Mouse (Mus musculus): ENCODE data around the gene Nox4. TPM values are rescaled to one million over a fixed set of nuclear protein-coding genes. Genes with fewer than 3 reads are reported as not detected.
A peak's percentile ranks its signal among the peaks of the same experiment; 100 is the strongest.

Nox4 gene
- 1.7 and 1.9 TPM in 2 replicates for polyA plus RNA-seq (2015; fragmentation: Nextera tagmentation; extraction: Ambion mirVana)

GRCm38 (mm10) chr7:87245856-87246579 lies at the start of gene Nox4:
Gene Nox4, plus strand, starts transcription at chr7:87246096.
- 12% methylated on average over 18 of the region's 18 CpGs for WGBS
- peak within 1 kb of the TSS; percentile 86 for H3K4me2 ChIP-seq
- peak within 1 kb of the TSS; percentile 58 for H3K27ac ChIP-seq (replicated peaks)
- ATAC-seq (ENCODE audit: low FRiP score), result peak; percentile 54; the same call in 1 of the 2 replicates
- H3K36me3 ChIP-seq, result no peaks in the 10 kb centered on the region
- H3K9ac ChIP-seq (replicated peaks), result peak within 1 kb of the TSS; percentile 70
- H3K4me1 ChIP-seq, result peaks cover 10% of the 10 kb centered on the region
- no peaks in the 10 kb centered on the region for H3K9me3 ChIP-seq (replicated peaks)
- H3K4me3 ChIP-seq (replicated peaks), result peak within 1 kb of the TSS; percentile 67
- no peaks in the 10 kb centered on the region for H3K27me3 ChIP-seq (replicated peaks)

GRCm38 (mm10) chr7:87204751-87205150 lies 41.1 kb upstream of the Nox4 start:
- H3K4me2 ChIP-seq, result no peak overlapping the region
- H3K27ac ChIP-seq (replicated peaks), result no peak overlapping the region
- H3K27me3 ChIP-seq (replicated peaks), result no peaks in the 10 kb centered on the region
- no peaks in the 10 kb centered on the region for H3K4me1 ChIP-seq
- no peak overlapping the region for H3K4me3 ChIP-seq (replicated peaks)
- H3K9me3 ChIP-seq (replicated peaks), result no peaks in the 10 kb centered on the region
- no peak overlapping the region for H3K9ac ChIP-seq (replicated peaks)
- ATAC-seq (ENCODE audit: low FRiP score), result no peak
- H3K36me3 ChIP-seq, result no peaks in the 10 kb centered on the region

- H3K27me3 ChIP-seq (replicated peaks), result no peaks in the 10 kb centered on the region
- no peaks in the 10 kb centered on the region for H3K36me3 ChIP-seq
- H3K9ac ChIP-seq (replicated peaks), result no peak overlapping the region
- H3K4me2 ChIP-seq, result no peak overlapping the region
- H3K27ac ChIP-seq (replicated peaks), result no peak overlapping the region
- no peak overlapping the region for H3K4me3 ChIP-seq (replicated peaks)
- no peak for ATAC-seq (ENCODE audit: low FRiP score)
- no peaks in the 10 kb centered on the region for H3K9me3 ChIP-seq (replicated peaks)
- H3K4me1 ChIP-seq, result no peaks in the 10 kb centered on the region
Measured at GRCm38 (mm10) chr7:87221712-87222111, 24.2 kb upstream of the Nox4 start.

- Histone ChIP-seq H3K27me3 (replicated peaks) (no peaks in the 10 kb centered on the region), H3K4me1 (no peaks in the 10 kb centered on the region), H3K27ac (replicated peaks) (no peak overlapping the region), H3K4me2 (no peak overlapping the region), H3K9ac (replicated peaks) (no peak overlapping the region), H3K4me3 (replicated peaks) (no peak overlapping the region), H3K9me3 (replicated peaks) (no peaks in the 10 kb centered on the region), H3K36me3 (no peaks in the 10 kb centered on the region)
- ATAC-seq (ENCODE audit: low FRiP score), result no peak
- WGBS, result 87% methylated on average over 2 of the region's 2 CpGs
Measured at GRCm38 (mm10) chr7:87222751-87223150, 23.1 kb upstream of the Nox4 start.

- H3K4me2 ChIP-seq, result no peak overlapping the region
- H3K36me3 ChIP-seq, result no peaks in the 10 kb centered on the region
- H3K27me3 ChIP-seq (replicated peaks), result no peaks in the 10 kb centered on the region
- H3K9me3 ChIP-seq (replicated peaks), result no peaks in the 10 kb centered on the region
- H3K4me1 ChIP-seq, result no peaks in the 10 kb centered on the region
- H3K9ac ChIP-seq (replicated peaks), result no peak overlapping the region
- ATAC-seq (ENCODE audit: low FRiP score), result no peak
- no peak overlapping the region for H3K27ac ChIP-seq (replicated peaks)
- no peak overlapping the region for H3K4me3 ChIP-seq (replicated peaks)
- 50% methylated on average over 2 of the region's 2 CpGs for WGBS
Measured at GRCm38 (mm10) chr7:87225617-87226016, 20.3 kb upstream of the Nox4 start.

- Histone ChIP-seq H3K4me2 (no peak overlapping the region), H3K9ac (replicated peaks) (no peak overlapping the region), H3K4me3 (replicated peaks) (no peak overlapping the region), H3K36me3 (no peaks in the 10 kb centered on the region), H3K9me3 (replicated peaks) (no peaks in the 10 kb centered on the region), H3K4me1 (no peaks in the 10 kb centered on the region), H3K27me3 (replicated peaks) (no peaks in the 10 kb centered on the region), H3K27ac (replicated peaks) (no peak overlapping the region)
- no peak for ATAC-seq (ENCODE audit: low FRiP score)
- WGBS, result 89% methylated on average over 4 of the region's 4 CpGs
Measured at GRCm38 (mm10) chr7:87227051-87227948, 18.6 kb upstream of the Nox4 start.

- 88% methylated on average over 1 of the region's 1 CpGs for WGBS
- no peak overlapping the region for H3K27ac ChIP-seq (replicated peaks)
- ATAC-seq (ENCODE audit: low FRiP score), result no peak
Measured at GRCm38 (mm10) chr7:87229502-87229901, 16.4 kb upstream of the Nox4 start.

GRCm38 (mm10) chr7:87241139-87241538 lies 4.8 kb upstream of the Nox4 start:
- ATAC-seq (ENCODE audit: low FRiP score), result no peak
- 84% methylated on average over 1 of the region's 1 CpGs for WGBS

More at GRCm38 (mm10) chr7:87229502-87229901, 16.4 kb upstream of the Nox4 start:
- Histone ChIP-seq H3K36me3 (no peaks in the 10 kb centered on the region), H3K4me2 (no peak overlapping the region), H3K4me1 (no peaks in the 10 kb centered on the region), H3K4me3 (replicated peaks) (no peak overlapping the region), H3K27me3 (replicated peaks) (no peaks in the 10 kb centered on the region), H3K9me3 (replicated peaks) (no peaks in the 10 kb centered on the region), H3K9ac (replicated peaks) (no peak overlapping the region)

GRCm38 (mm10) chr7:87246580-87246934 lies 661 bp downstream of the Nox4 start:
- H3K27ac ChIP-seq (replicated peaks), result peak overlapping the region; percentile 58
- peak overlapping the region; percentile 70 for H3K9ac ChIP-seq (replicated peaks)
- WGBS, result under 1% methylated on average over 24 of the region's 30 CpGs
- H3K4me1 ChIP-seq, result peaks cover 10% of the 10 kb centered on the region
- H3K9me3 ChIP-seq (replicated peaks), result no peaks in the 10 kb centered on the region
- no peaks in the 10 kb centered on the region for H3K36me3 ChIP-seq
- H3K4me3 ChIP-seq (replicated peaks), result peak overlapping the region; percentile 67
- H3K27me3 ChIP-seq (replicated peaks), result no peaks in the 10 kb centered on the region
- H3K4me2 ChIP-seq, result peak overlapping the region; percentile 86
- peak; percentile 94 for ATAC-seq (ENCODE audit: low FRiP score)

More at GRCm38 (mm10) chr7:87241139-87241538, 4.8 kb upstream of the Nox4 start:
- H3K4me2 ChIP-seq, result no peak overlapping the region
- no peak overlapping the region for H3K4me3 ChIP-seq (replicated peaks)
- no peaks in the 10 kb centered on the region for H3K4me1 ChIP-seq
- H3K9ac ChIP-seq (replicated peaks), result no peak overlapping the region
- no peaks in the 10 kb centered on the region for H3K36me3 ChIP-seq
- H3K27me3 ChIP-seq (replicated peaks), result no peaks in the 10 kb centered on the region
- no peaks in the 10 kb centered on the region for H3K9me3 ChIP-seq (replicated peaks)
- no peak overlapping the region for H3K27ac ChIP-seq (replicated peaks)

- Histone ChIP-seq H3K4me1 (peaks cover 10% of the 10 kb centered on the region), H3K9ac (replicated peaks) (peak overlapping the region; percentile 70), H3K4me3 (replicated peaks) (peak overlapping the region; percentile 67), H3K36me3 (no peaks in the 10 kb centered on the region), H3K9me3 (replicated peaks) (no peaks in the 10 kb centered on the region), H3K4me2 (peak overlapping the region; percentile 86), H3K27ac (replicated peaks) (peak overlapping the region; percentile 58), H3K27me3 (replicated peaks) (no peaks in the 10 kb centered on the region)
- peak; percentile 58 for ATAC-seq (ENCODE audit: low FRiP score)
- 36% methylated on average over 1 of the region's 1 CpGs for WGBS
Measured at GRCm38 (mm10) chr7:87246940-87247339, 1.0 kb downstream of the Nox4 start.

GRCm38 (mm10) chr7:87247926-87248325 lies 2.0 kb downstream of the Nox4 start:
- no peak for ATAC-seq (ENCODE audit: low FRiP score)
- Histone ChIP-seq H3K4me2 (no peak overlapping the region), H3K36me3 (no peaks in the 10 kb centered on the region), H3K9me3 (replicated peaks) (no peaks in the 10 kb centered on the region), H3K27me3 (replicated peaks) (no peaks in the 10 kb centered on the region), H3K27ac (replicated peaks) (no peak overlapping the region), H3K4me3 (replicated peaks) (no peak overlapping the region), H3K4me1 (peaks cover 10% of the 10 kb centered on the region), H3K9ac (replicated peaks) (no peak overlapping the region)
- WGBS, result 54% methylated on average over 1 of the region's 1 CpGs

GRCm38 (mm10) chr7:87252071-87252470 lies 6.2 kb downstream of the Nox4 start:
- H3K4me1 ChIP-seq, result peaks cover 5% of the 10 kb centered on the region
- WGBS, result 63% methylated on average over 4 of the region's 4 CpGs

More at GRCm38 (mm10) chr7:87252071-87252470, 6.2 kb downstream of the Nox4 start:
- H3K9ac ChIP-seq (replicated peaks), result no peak overlapping the region
- no peaks in the 10 kb centered on the region for H3K27me3 ChIP-seq (replicated peaks)
- H3K27ac ChIP-seq (replicated peaks), result no peak overlapping the region
- no peak overlapping the region for H3K4me3 ChIP-seq (replicated peaks)
- no peak overlapping the region for H3K4me2 ChIP-seq
- no peaks in the 10 kb centered on the region for H3K9me3 ChIP-seq (replicated peaks)
- no peak for ATAC-seq (ENCODE audit: low FRiP score)
- no peaks in the 10 kb centered on the region for H3K36me3 ChIP-seq
